Mouse (Mus musculus) forelimb bud, embryonic 11.5 days (tissue): ENCODE measurements around the gene Ksr2.
"Not testable (repeated sequence)": the region's sequence is repeated elsewhere in the genome, so short reads cannot be mapped to it uniquely, and the experiment has no call there.

Experiments used
- DNase-seq: peaks from one replicate; pipeline ENCODE4 v3.0.0-alpha.2; 2012; ENCODE audit warnings: low read depth, low spot score

Gene Ksr2

GRCm38 (mm10) chr5:117408216-117408615 is 5.6 kb upstream of the Ksr2 start:
- no peak for DNase-seq

GRCm38 (mm10) chr5:117409369-117409768 is 4.4 kb upstream of the Ksr2 start:
- DNase-seq, result no peak

- no peak for DNase-seq
These were observed 811 bp downstream of the Ksr2 start for GRCm38 (mm10) chr5:117414611-117415010.

GRCm38 (mm10) chr5:117415011-117415912 is 1.5 kb downstream of the Ksr2 start:
- no peak for DNase-seq

- no peak for DNase-seq
These were observed 3.6 kb downstream of the Ksr2 start for GRCm38 (mm10) chr5:117417442-117417841.

GRCm38 (mm10) chr5:117433501-117433900 is 19.7 kb downstream of the Ksr2 start:
- not testable (repeated sequence) for DNase-seq

GRCm38 (mm10) chr5:117440261-117440660 is 26.5 kb downstream of the Ksr2 start:
- DNase-seq, result no peak

GRCm38 (mm10) chr5:117441242-117441842 is 27.5 kb downstream of the Ksr2 start:
- no peak for DNase-seq

- DNase-seq, result peak; percentile 57
These were observed 28.5 kb downstream of the Ksr2 start for GRCm38 (mm10) chr5:117442157-117442765.

GRCm38 (mm10) chr5:117443141-117443540 is 29.3 kb downstream of the Ksr2 start:
- no peak for DNase-seq

- DNase-seq, result no peak
These were observed 30.1 kb downstream of the Ksr2 start for GRCm38 (mm10) chr5:117443902-117444301.

GRCm38 (mm10) chr5:117447698-117448097 is 33.9 kb downstream of the Ksr2 start:
- no peak for DNase-seq

- no peak for DNase-seq
These were observed 38.2 kb downstream of the Ksr2 start for GRCm38 (mm10) chr5:117452013-117452412.

GRCm38 (mm10) chr5:117455546-117455945 is 41.7 kb downstream of the Ksr2 start:
- DNase-seq, result no peak

- DNase-seq, result no peak
These were observed 43.3 kb downstream of the Ksr2 start for GRCm38 (mm10) chr5:117457121-117457520.

- no peak for DNase-seq
These were observed 43.8 kb downstream of the Ksr2 start for GRCm38 (mm10) chr5:117457583-117457982.

GRCm38 (mm10) chr5:117458899-117459298 is 45.1 kb downstream of the Ksr2 start:
- no peak for DNase-seq

GRCm38 (mm10) chr5:117460261-117460660 is 46.5 kb downstream of the Ksr2 start:
- DNase-seq, result no peak

- no peak for DNase-seq
These were observed 53.3 kb downstream of the Ksr2 start for GRCm38 (mm10) chr5:117467052-117467451.

GRCm38 (mm10) chr5:117468961-117469360 is 55.2 kb downstream of the Ksr2 start:
- DNase-seq, result no peak

- no peak for DNase-seq
These were observed 55.8 kb downstream of the Ksr2 start for GRCm38 (mm10) chr5:117469572-117469971.

- no peak for DNase-seq
These were observed 67.4 kb downstream of the Ksr2 start for GRCm38 (mm10) chr5:117481162-117481561.

- no peak for DNase-seq
These were observed 67.8 kb downstream of the Ksr2 start for GRCm38 (mm10) chr5:117481586-117481985.
